Mouse (Mus musculus): ENCODE measurements around the gene Mbnl2.

- TF ChIP-seq ZNF384 (IDR thresholded peaks at IDR 0.05; ENCODE audit: low read depth, low read length) (no peak), CTCF (conservative IDR thresholded peaks at IDR 0.05 in 1 of 2, IDR thresholded peaks at IDR 0.05 in 1 of 2; ENCODE audit: low read depth in 2 of 2, low read length in 2 of 2) (no peak), TBP (conservative IDR thresholded peaks at IDR 0.05; ENCODE audit: low read depth, low read length) (no peak), GABPA (IDR thresholded peaks at IDR 0.05; ENCODE audit: insufficient replicate concordance, low read depth, low read length) (no peak), RAD21 (IDR thresholded peaks at IDR 0.05; ENCODE audit: low read depth, low read length) (no peak), USF1 (IDR thresholded peaks at IDR 0.05; ENCODE audit: low read depth, low read length) (no peak), POLR2AphosphoS2 (IDR thresholded peaks at IDR 0.05; ENCODE audit: low read depth, low read length) (no peak), MXI1 (IDR thresholded peaks at IDR 0.05; ENCODE audit: low read depth, low read length) (no peak), POLR2A (IDR thresholded peaks at IDR 0.05; ENCODE audit: low read depth, low read length) (no peak), UBTF (IDR thresholded peaks at IDR 0.05; ENCODE audit: low read depth, low read length) (no peak), HCFC1 (IDR thresholded peaks at IDR 0.05; ENCODE audit: low read depth, low read length) (no peak), NRF1 (IDR thresholded peaks at IDR 0.05; ENCODE audit: low read depth, low read length) (no peak), EP300 (IDR thresholded peaks at IDR 0.05; ENCODE audit: low read length) (no peak), RCOR1 (conservative IDR thresholded peaks at IDR 0.05; ENCODE audit: low read depth, low read length) (no peak)
Measured at GRCm38 (mm10) chr14:120349332-120349731, 73.9 kb downstream of the Mbnl2 start.

Measured in CH12.LX (cell line).